Mouse (Mus musculus) heart, postnatal 14 days (tissue): ENCODE measurements around the gene S100pbp. TPM values are rescaled to one million over a fixed set of nuclear protein-coding genes. Genes with fewer than 3 reads are reported as not detected.
A peak's percentile ranks its signal among the peaks of the same experiment; 100 is the strongest.

ENCODE experiments used
- DNase-seq, 2 experiments: peaks; one replicate each; pipeline ENCODE4 v3.0.0; 2021 to 2022
- intact Hi-C: fragments of 180-260 bp; cut with DNase I; formaldehyde crosslinking; loops from one replicate; pipeline ENCODE4 v1.15.1; 2025
- total RNA-seq, 2 experiments: library from RNA; stranded (reverse); gene quantifications; 2 replicates each; pipeline ENCODE4 v1.2.3; 2021

Gene S100pbp
- total RNA-seq, 2 experiments from 2014 or later, result 16.7 to 17.7 TPM

- intact Hi-C loops, result no loop called here
- DNase-seq, result no peak
Observed at GRCm38 (mm10) chr4:129158549-129158948, 31.0 kb downstream of the S100pbp start.

GRCm38 (mm10) chr4:129157541-129157940 lies 32.0 kb downstream of the S100pbp start:
- intact Hi-C loops, result no loop called here
- no peak for DNase-seq

- DNase-seq, result no peak
- intact Hi-C loops, result no loop called here
Observed at GRCm38 (mm10) chr4:129151276-129151811, 38.2 kb downstream of the S100pbp start.

- DNase-seq, result no peak
- intact Hi-C loops, result no loop called here
Observed at GRCm38 (mm10) chr4:129149321-129149720, 40.2 kb downstream of the S100pbp start.

GRCm38 (mm10) chr4:129147552-129148103 lies 41.9 kb downstream of the S100pbp start:
- DNase-seq, result peak in 1 of 2 experiments; percentile 27
- intact Hi-C loops, result no loop called here

GRCm38 (mm10) chr4:129146392-129146791 lies 43.1 kb downstream of the S100pbp start:
- no peak for DNase-seq
- intact Hi-C loops, result no loop called here

GRCm38 (mm10) chr4:129145943-129146342 lies 43.6 kb downstream of the S100pbp start:
- intact Hi-C loops, result no loop called here
- DNase-seq, result no peak

- intact Hi-C loops, result no loop called here
- DNase-seq, result no peak
Observed at GRCm38 (mm10) chr4:129145411-129145810, 44.1 kb downstream of the S100pbp start.

- intact Hi-C loops, result no loop called here
- peak in 1 of 2 experiments; percentile 39 for DNase-seq
Observed at GRCm38 (mm10) chr4:129144401-129145367, 44.8 kb downstream of the S100pbp start.

GRCm38 (mm10) chr4:129143509-129143908 lies 46.0 kb downstream of the S100pbp start:
- DNase-seq, result no peak
- intact Hi-C loops, result no loop called here

GRCm38 (mm10) chr4:129142439-129143045 lies 47.0 kb downstream of the S100pbp start:
- intact Hi-C loops, result no loop called here

GRCm38 (mm10) chr4:129141560-129142438 lies 47.7 kb downstream of the S100pbp start:
- DNase-seq, result peak; percentile 47 to 62
- intact Hi-C loops, result no loop called here

More at GRCm38 (mm10) chr4:129142439-129143045, 47.0 kb downstream of the S100pbp start:
- no peak for DNase-seq

GRCm38 (mm10) chr4:129140808-129141207 lies 48.7 kb downstream of the S100pbp start:
- intact Hi-C loops, result no loop called here

GRCm38 (mm10) chr4:129139642-129140041 lies 49.9 kb downstream of the S100pbp start:
- intact Hi-C loops, result no loop called here
- no peak for DNase-seq

More at GRCm38 (mm10) chr4:129140808-129141207, 48.7 kb downstream of the S100pbp start:
- DNase-seq, result no peak

- no peak for DNase-seq
- intact Hi-C loops, result loop anchor here (2.0 kb wide), 1 partner anchor 143 kb away; no protein-coding TSS in a partner anchor
Observed at GRCm38 (mm10) chr4:129137392-129138321, 51.9 kb downstream of the S100pbp start.

GRCm38 (mm10) chr4:129136579-129137391 lies 52.7 kb downstream of the S100pbp start, which contains the start of gene Fndc5:
Gene Fndc5 (plus strand): TSS chr4:129136999.
- intact Hi-C loops, result loop anchor here (2.0 kb wide), 1 partner anchor 144 kb away; no protein-coding TSS in a partner anchor
- DNase-seq, result peak; percentile 28 to 55

GRCm38 (mm10) chr4:129136189-129136578 lies 53.3 kb downstream of the S100pbp start:
- DNase-seq, result no peak
- intact Hi-C loops, result loop anchor here (2.0 kb wide), 1 partner anchor 145 kb away; no protein-coding TSS in a partner anchor

GRCm38 (mm10) chr4:129135637-129136036 lies 53.9 kb downstream of the S100pbp start:
- intact Hi-C loops, result loop anchor here (2.0 kb wide), 2 partner anchors 43 to 145 kb away; no protein-coding TSS in a partner anchor
- no peak for DNase-seq
